Mouse (Mus musculus): ENCODE results near the gene Gm11034.

The Gm11034 gene

GRCm38 (mm10) chr8:72213536-72213935 is at the start of gene Gm11034:
TSS of gene Gm11034 (minus strand) at chr8:72213636.
- no peak for DNase-seq

DNA sequence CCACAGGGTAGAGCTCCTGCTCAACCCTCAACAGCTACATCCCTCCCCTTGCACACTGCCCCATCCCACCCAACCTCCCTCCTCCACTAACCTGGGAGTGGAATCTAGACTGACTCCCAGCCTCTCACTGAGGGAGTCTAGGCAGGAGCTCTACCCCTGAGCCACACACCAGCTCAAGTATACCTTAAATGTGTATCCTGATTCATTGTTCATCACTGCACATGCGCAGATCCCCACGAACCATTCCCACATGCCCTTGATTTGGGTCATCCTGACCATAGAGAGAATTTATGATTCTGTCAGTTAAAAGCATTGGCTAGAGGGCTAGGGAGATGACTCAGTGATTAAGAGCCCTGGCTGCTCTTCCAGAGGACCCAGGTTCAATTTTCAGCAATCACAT is 49.3 kb upstream of the Gm11034 start:
- DNase-seq, result no peak

DNA sequence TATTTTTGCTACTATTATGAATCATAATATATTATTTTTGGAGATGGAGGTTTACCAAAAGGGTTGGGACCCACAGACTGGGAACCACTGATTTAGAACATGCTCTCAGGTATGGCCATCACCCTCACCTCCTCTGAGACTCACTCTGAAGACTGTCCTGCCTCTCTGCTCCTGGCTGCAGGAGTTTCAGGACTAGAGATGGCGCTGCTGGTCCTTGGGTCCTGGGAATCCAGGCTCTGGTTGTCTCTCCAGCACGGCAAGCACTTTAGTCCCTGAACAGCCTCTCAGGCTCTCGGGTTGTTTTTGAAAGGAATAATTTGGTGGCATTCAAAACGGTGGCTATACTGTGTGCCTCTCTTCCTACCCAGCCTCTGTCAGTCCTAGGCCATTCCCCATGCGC is 48.4 kb upstream of the Gm11034 start:
- DNase-seq, result no peak

GRCm38 (mm10) chr8:72261431-72261830 is 48.0 kb upstream of the Gm11034 start:
- DNase-seq, result no peak

DNA sequence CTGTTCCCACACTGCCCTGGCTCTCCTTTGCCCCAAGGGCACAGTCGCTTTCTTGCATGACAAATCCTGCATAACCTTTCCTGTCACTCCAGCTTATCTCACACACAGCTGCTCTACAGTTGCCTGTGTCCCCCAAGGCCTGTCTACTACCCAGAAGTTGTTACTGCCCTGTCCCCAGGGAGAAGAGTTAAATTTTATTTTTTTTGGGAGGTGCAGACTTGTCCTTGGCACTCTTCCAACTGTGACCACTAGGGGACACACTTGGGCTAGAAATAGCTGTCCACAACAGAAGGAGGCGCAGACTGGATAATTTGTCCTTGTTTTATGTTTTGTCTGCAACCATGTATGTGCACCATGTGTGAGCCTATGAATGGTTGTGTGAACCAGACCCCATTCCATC is 47.6 kb upstream of the Gm11034 start:
- DNase-seq, result peak; percentile 26

DNA sequence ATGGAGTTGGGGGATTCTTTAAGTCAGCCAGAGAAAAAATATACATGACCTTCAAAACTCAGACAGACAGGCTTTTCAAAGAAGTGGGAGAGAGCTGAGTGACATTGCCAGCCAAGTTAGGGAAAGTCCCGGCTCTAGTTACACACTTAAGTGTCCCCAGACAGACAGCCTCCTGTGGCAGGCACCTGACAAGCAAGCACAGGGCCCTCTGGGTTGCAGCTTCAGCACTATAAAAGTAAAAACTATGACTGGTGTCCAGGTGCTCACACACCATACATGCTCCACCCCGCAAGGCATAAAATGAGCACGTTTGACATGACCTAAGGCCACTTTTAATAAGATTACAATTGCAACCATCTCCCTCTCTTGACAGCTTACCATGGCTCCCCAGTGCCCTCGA is 47.1 kb upstream of the Gm11034 start:
- DNase-seq, result no peak

GRCm38 (mm10) chr8:72259862-72260261 is 46.4 kb upstream of the Gm11034 start:
- no peak for DNase-seq

GRCm38 (mm10) chr8:72257902-72258238 is 44.4 kb upstream of the Gm11034 start:
- DNase-seq, result no peak

GRCm38 (mm10) chr8:72257171-72257901 is 43.9 kb upstream of the Gm11034 start:
- no peak for DNase-seq

- DNase-seq, result no peak
Measured at GRCm38 (mm10) chr8:72244610-72245009, 31.2 kb upstream of the Gm11034 start.

- DNase-seq, result no peak
Measured at GRCm38 (mm10) chr8:72242226-72242625, 28.8 kb upstream of the Gm11034 start.

DNA sequence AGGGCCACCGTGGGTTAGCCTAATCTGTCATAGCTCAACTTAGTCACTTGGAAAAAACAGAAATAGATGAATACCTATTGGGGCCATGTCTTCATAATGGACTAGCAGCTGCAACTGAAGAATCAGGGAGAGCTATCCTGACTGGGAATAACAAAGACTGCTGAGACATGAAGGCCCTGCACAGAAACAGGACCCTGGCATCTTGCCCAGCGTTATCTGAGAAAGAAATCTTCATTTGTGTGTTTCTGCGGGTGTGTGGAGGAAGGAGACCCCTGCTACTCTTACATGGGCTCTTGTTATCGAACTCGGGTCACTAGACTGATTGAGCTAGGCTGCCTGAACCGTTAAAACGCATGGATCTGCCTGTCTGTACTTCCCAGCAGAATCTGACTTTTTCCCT is 27.5 kb upstream of the Gm11034 start:
- DNase-seq, result peak; percentile 28

DNA sequence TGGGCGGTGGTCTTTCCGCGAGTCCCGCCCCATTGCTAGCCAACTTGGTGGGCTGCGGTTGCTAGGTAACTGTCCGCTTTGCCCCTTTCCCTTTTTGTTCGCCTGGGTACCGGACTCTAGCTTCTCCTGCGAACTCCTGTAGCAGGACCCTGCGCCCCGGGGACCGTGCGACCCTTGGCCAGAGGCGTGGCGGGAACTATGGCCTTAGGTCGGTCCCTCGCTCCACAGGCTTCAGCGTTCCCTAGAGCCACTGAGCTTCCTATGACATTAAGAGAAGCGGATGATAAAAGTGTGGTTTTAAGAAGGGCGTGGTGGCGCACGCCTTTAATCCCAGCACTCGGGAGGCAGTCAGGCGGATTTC is 26.9 kb upstream of the Gm11034 start:
- DNase-seq, result no peak

- peak; percentile 96 for DNase-seq
Measured at GRCm38 (mm10) chr8:72239499-72240402, 26.3 kb upstream of the Gm11034 start, which contains the start of gene Ap1m1. TSS of gene Ap1m1 (plus strand) at chr8:72240018.

GRCm38 (mm10) chr8:72222656-72223055 is 9.2 kb upstream of the Gm11034 start:
- no peak for DNase-seq

DNA sequence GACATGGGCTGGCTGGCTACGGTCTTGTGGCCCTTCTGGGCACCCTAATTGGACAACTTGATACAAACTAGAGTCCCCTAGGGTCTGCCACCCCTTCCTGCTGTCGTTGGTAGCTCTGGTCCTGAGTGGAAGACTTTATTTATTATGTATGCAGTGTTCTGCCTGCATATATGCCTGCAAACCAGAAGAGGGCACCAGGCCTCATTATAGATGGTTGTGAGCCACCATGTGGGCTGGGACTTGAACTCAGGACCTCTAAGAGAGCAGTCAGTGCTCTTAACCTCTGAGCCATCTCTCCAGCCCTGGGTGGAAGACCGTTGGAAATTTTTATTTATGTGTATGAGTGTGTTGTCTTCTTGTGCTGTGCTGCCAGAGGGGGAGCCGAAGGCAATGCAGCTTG is 7.3 kb upstream of the Gm11034 start:
- DNase-seq, result no peak

GRCm38 (mm10) chr8:72219541-72220363 is 6.3 kb upstream of the Gm11034 start, which contains the start of gene Fam32a:
TSS of gene Fam32a (plus strand) at chr8:72219730.
- DNase-seq, result peak; percentile 85

GRCm38 (mm10) chr8:72218781-72219540 is 5.5 kb upstream of the Gm11034 start:
- peak; percentile 1 for DNase-seq

- DNase-seq, result no peak
Measured at GRCm38 (mm10) chr8:72215871-72216270, 2.4 kb upstream of the Gm11034 start.

DNA sequence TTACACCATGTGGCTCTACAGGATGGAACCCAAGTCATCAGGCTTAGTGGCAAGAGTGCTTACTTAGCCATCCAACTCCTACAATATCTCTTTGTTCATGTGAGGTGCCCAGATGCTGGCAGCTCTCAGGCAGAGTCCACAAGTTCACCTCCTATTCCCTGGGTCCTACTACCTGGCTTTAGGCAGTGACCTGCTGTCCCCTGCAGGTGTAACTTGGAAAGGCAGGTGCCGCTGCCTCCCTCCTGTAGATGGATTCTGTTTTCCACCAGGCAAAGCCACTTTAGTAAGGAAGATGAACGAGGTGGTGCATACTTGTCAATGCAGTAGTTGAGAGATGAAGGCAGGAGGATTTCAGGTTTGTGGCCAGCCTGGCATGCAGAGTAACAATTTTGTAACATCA is 1.6 kb upstream of the Gm11034 start:
- DNase-seq, result no peak

GRCm38 (mm10) chr8:72212751-72213150 is 685 bp downstream of the Gm11034 start, which contains the start of gene Cib3:
TSS of gene Cib3 (minus strand) at chr8:72212837.
- DNase-seq, result no peak

DNA sequence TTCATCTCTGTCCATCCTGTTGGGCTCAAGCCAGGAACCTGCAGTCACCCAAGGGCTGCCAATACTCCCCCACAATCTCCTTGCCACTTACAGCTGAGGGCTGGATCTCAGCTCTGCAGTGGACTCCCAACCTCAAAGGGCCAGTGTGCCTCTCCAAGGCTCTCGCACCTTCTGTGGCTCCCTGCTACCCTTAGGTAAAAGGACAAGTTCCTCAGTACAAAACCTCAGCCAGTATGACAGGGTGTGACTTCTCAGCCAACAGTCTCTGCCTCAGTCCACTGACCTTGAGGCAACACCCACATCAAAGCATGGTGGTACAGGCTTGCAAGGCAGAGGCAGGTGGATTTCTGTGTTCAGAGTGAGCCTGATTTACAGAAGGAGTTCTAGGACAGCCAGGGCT is 1.6 kb downstream of the Gm11034 start:
- no peak for DNase-seq

Measured in cerebellum, adult 8-10 months (tissue).